Mouse (Mus musculus): Measurements from ENCODE around the gene Rps18. TPM values are rescaled to one million over a fixed set of nuclear protein-coding genes. Genes with fewer than 3 reads are reported as not detected.
A peak's percentile ranks its signal among the peaks of the same experiment; 100 is the strongest.

Rps18 gene
- polyA plus RNA-seq, 1 experiment from 2014 or later: 2,437 TPM

DNA sequence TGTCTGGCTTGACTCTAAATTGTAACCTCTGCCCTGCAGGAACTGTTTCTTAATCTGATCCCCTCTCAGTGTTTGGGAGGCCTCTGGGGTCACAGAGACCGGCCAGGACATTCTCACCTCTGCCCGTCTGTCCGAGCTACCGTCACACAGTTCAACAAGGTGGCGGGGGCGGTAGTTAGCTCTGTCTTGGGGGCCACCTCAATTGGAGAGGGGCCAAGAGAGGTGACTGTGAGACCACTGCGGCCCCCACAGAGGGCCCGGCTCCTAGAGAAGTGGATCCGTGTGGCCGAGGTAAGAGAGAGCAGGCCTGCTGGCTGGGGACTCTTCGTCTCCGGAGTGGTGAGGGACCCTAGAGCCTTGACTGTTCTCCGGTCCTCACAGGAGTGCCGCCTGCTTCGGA lies 22.8 kb downstream of the Rps18 start:
- 94% methylated on average over 15 of the region's 15 CpGs for WGBS
- H3K9me3 ChIP-seq (ENCODE audit: control insufficient read depth, low read length): no peaks in the 10 kb centered on the region
- H3K4me3 ChIP-seq (ENCODE audit: low read depth, low read length): no peak overlapping the region
- H3K27me3 ChIP-seq (replicated peaks; ENCODE audit: control insufficient read depth, insufficient read depth, low read length): no peaks in the 10 kb centered on the region
- peaks cover 32% of the 10 kb centered on the region for H3K36me3 ChIP-seq (ENCODE audit: control insufficient read depth, insufficient read depth, low read length)
- no peak overlapping the region for H3K4me2 ChIP-seq (ENCODE audit: low read length)
- DNase-seq (ENCODE audit: low spot score) (no peak), ATAC-seq (replicated peaks; ENCODE audit: low FRiP score, low TSS enrichment, low read depth) (no peak)
- no peak overlapping the region for H3K27ac ChIP-seq (ENCODE audit: low read depth)
- peaks cover 17% of the 10 kb centered on the region for H3K4me1 ChIP-seq (replicated peaks; ENCODE audit: control insufficient read depth, insufficient read depth, low read length)
- H3K9ac ChIP-seq (ENCODE audit: low read length): no peak overlapping the region

DNA sequence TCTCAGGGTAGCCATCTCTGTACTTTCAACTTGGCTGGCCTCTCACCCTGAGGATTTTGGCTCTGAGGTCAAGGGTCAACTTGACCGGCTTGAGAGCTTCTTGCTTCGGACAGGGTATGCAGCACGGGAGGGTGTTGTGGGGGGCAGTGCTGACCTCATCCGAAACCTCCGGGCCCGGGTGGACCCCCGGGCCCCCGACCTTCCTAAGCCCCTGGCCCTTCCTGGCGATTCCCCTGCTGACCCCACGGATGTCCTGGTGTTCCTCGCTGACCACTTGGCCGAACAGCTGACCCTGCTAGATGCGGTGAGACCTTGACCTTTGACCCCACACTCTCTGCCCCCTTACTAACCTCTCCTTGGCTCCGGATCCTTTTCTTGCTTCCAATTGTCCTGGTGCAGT lies 23.4 kb downstream of the Rps18 start:
- peaks cover 29% of the 10 kb centered on the region for H3K36me3 ChIP-seq (ENCODE audit: control insufficient read depth, insufficient read depth, low read length)
- no peak overlapping the region for H3K4me2 ChIP-seq (ENCODE audit: low read length)
- no peaks in the 10 kb centered on the region for H3K27me3 ChIP-seq (replicated peaks; ENCODE audit: control insufficient read depth, insufficient read depth, low read length)
- H3K27ac ChIP-seq (ENCODE audit: low read depth): no peak overlapping the region
- no peak for DNase-seq (ENCODE audit: low spot score)
- no peak overlapping the region for H3K4me3 ChIP-seq (ENCODE audit: low read depth, low read length)
- no peak overlapping the region for H3K9ac ChIP-seq (ENCODE audit: low read length)
- 87% methylated on average over 14 of the region's 14 CpGs for WGBS
- H3K4me1 ChIP-seq (replicated peaks; ENCODE audit: control insufficient read depth, insufficient read depth, low read length): peaks cover 17% of the 10 kb centered on the region
- ATAC-seq (replicated peaks; ENCODE audit: low FRiP score, low TSS enrichment, low read depth): no peak
- H3K9me3 ChIP-seq (ENCODE audit: control insufficient read depth, low read length): no peaks in the 10 kb centered on the region

DNA sequence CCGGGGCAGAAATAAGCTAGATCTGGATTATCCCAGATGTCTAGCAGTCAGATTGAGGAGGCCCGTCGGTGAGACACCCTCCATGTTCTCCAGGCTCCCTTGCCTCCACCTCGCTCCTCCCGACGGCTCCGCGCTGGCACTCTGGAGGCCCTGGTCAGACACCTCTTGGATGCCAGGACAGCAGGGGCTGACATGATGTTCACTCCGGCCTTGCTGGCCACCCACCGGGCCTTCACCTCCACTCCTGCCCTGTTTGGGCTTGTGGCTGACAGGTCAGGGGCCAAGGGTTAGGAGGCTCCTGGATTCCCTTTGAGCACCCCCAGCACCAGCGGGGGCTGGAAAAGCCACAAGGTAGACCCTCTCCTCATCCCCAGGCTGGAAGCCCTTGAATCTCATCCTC lies 23.9 kb downstream of the Rps18 start:
- Histone ChIP-seq H3K36me3 (ENCODE audit: control insufficient read depth, insufficient read depth, low read length) (peaks cover 29% of the 10 kb centered on the region), H3K27me3 (replicated peaks; ENCODE audit: control insufficient read depth, insufficient read depth, low read length) (no peaks in the 10 kb centered on the region), H3K9me3 (ENCODE audit: control insufficient read depth, low read length) (no peaks in the 10 kb centered on the region), H3K4me1 (replicated peaks; ENCODE audit: control insufficient read depth, insufficient read depth, low read length) (peaks cover 17% of the 10 kb centered on the region), H3K9ac (ENCODE audit: low read length) (no peak overlapping the region), H3K4me2 (ENCODE audit: low read length) (no peak overlapping the region), H3K4me3 (ENCODE audit: low read depth, low read length) (no peak overlapping the region), H3K27ac (ENCODE audit: low read depth) (no peak overlapping the region)
- WGBS: 93% methylated on average over 11 of the region's 11 CpGs
- ATAC-seq (replicated peaks; ENCODE audit: low FRiP score, low TSS enrichment, low read depth) (no peak), DNase-seq (ENCODE audit: low spot score) (no peak)

DNA sequence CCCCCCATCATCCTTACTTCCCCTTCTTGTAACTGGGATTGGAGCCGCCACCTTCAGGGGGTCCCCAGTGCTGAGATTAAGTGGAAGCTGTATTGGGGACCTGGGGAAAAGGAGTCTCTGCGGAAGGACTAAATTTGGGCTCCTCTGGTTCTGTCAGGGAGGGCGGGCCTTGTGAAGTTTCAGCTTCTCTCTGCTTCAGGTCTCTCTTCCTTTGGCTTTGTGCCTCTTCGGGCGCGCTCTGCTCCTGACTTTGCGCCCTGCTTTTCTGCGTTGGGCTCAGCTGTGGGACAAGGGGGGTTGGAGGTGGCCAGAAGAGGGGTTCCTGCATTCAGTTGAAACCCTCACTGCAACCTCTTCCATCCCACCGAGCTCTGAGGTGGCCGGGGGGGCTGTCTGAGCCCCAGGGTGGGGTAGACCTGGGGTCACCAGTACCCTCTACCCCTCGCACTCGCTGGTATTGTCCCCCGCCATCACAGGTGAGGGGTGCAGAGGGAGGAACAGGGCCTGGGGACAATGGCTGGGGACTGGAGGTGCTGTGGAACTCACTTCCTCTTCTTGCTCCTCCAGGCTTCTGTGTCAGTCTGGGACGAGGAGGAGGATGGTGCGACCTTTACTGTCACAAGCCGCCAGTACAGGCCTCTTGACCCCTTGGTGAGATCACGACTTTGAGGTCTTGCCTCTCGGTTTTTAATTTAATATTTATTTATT lies 24.5 kb downstream of the Rps18 start:
- 34% methylated on average over 18 of the region's 18 CpGs for WGBS
- no peak overlapping the region for H3K27ac ChIP-seq (ENCODE audit: low read depth)
- ATAC-seq (replicated peaks; ENCODE audit: low FRiP score, low TSS enrichment, low read depth): no peak

GRCm38 (mm10) chr17:33930280-33931158 lies 25.3 kb downstream of the Rps18 start:
- Histone ChIP-seq H3K27ac (ENCODE audit: low read depth) (peak overlapping the region; percentile 89), H3K4me1 (replicated peaks; ENCODE audit: control insufficient read depth, insufficient read depth, low read length) (peaks cover 17% of the 10 kb centered on the region), H3K9me3 (ENCODE audit: control insufficient read depth, low read length) (no peaks in the 10 kb centered on the region), H3K36me3 (ENCODE audit: control insufficient read depth, insufficient read depth, low read length) (peaks cover 29% of the 10 kb centered on the region), H3K27me3 (replicated peaks; ENCODE audit: control insufficient read depth, insufficient read depth, low read length) (no peaks in the 10 kb centered on the region), H3K4me2 (ENCODE audit: low read length) (peak overlapping the region; percentile 98), H3K4me3 (ENCODE audit: low read depth, low read length) (peak overlapping the region; percentile 95), H3K9ac (ENCODE audit: low read length) (peak overlapping the region; percentile 55)
- under 1% methylated on average over 44 of the region's 45 CpGs for WGBS
- peak; percentile 13; the same call in 1 of the 2 replicates for ATAC-seq (replicated peaks; ENCODE audit: low FRiP score, low TSS enrichment, low read depth)
- peak; percentile 81 for DNase-seq (ENCODE audit: low spot score)

More for the DNA sequence above, 24.5 kb downstream of the Rps18 start:
- no peak for DNase-seq (ENCODE audit: low spot score)
- H3K27me3 ChIP-seq (replicated peaks; ENCODE audit: control insufficient read depth, insufficient read depth, low read length): no peaks in the 10 kb centered on the region
- H3K9ac ChIP-seq (ENCODE audit: low read length): peak overlapping the region; percentile 55
- peaks cover 17% of the 10 kb centered on the region for H3K4me1 ChIP-seq (replicated peaks; ENCODE audit: control insufficient read depth, insufficient read depth, low read length)
- no peaks in the 10 kb centered on the region for H3K9me3 ChIP-seq (ENCODE audit: control insufficient read depth, low read length)
- H3K4me3 ChIP-seq (ENCODE audit: low read depth, low read length): peak overlapping the region; percentile 95
- H3K36me3 ChIP-seq (ENCODE audit: control insufficient read depth, insufficient read depth, low read length): peaks cover 35% of the 10 kb centered on the region
- peak overlapping the region; percentile 98 for H3K4me2 ChIP-seq (ENCODE audit: low read length)

GRCm38 (mm10) chr17:33929371-33930279 lies 26.2 kb downstream of the Rps18 start, which contains the start of gene Rgl2:
Rgl2 (plus strand) TSS chr17:33929543.
- no peaks in the 10 kb centered on the region for H3K9me3 ChIP-seq (ENCODE audit: control insufficient read depth, low read length)
- H3K9ac ChIP-seq (ENCODE audit: low read length): peak within 1 kb of the TSS; percentile 55
- DNase-seq (ENCODE audit: low spot score) (peak; percentile 97), ATAC-seq (replicated peaks; ENCODE audit: low FRiP score, low TSS enrichment, low read depth) (peak; percentile 82)
- H3K4me1 ChIP-seq (replicated peaks; ENCODE audit: control insufficient read depth, insufficient read depth, low read length): peaks cover 17% of the 10 kb centered on the region
- no peaks in the 10 kb centered on the region for H3K27me3 ChIP-seq (replicated peaks; ENCODE audit: control insufficient read depth, insufficient read depth, low read length)
- H3K36me3 ChIP-seq (ENCODE audit: control insufficient read depth, insufficient read depth, low read length): peaks cover 21% of the 10 kb centered on the region
- peak within 1 kb of the TSS; percentile 89 for H3K27ac ChIP-seq (ENCODE audit: low read depth)
- peak within 1 kb of the TSS; percentile 95 for H3K4me3 ChIP-seq (ENCODE audit: low read depth, low read length)
- WGBS: under 1% methylated on average over 73 of the region's 80 CpGs
- peak within 1 kb of the TSS; percentile 98 for H3K4me2 ChIP-seq (ENCODE audit: low read length)

GRCm38 (mm10) chr17:33928251-33928947 lies 27.4 kb downstream of the Rps18 start:
- Histone ChIP-seq H3K4me1 (replicated peaks; ENCODE audit: control insufficient read depth, insufficient read depth, low read length) (peaks cover 17% of the 10 kb centered on the region), H3K27ac (ENCODE audit: low read depth) (no peak overlapping the region), H3K27me3 (replicated peaks; ENCODE audit: control insufficient read depth, insufficient read depth, low read length) (no peaks in the 10 kb centered on the region), H3K36me3 (ENCODE audit: control insufficient read depth, insufficient read depth, low read length) (peaks cover 17% of the 10 kb centered on the region), H3K4me3 (ENCODE audit: low read depth, low read length) (peak overlapping the region; percentile 95), H3K9ac (ENCODE audit: low read length) (peak overlapping the region; percentile 55), H3K9me3 (ENCODE audit: control insufficient read depth, low read length) (no peaks in the 10 kb centered on the region), H3K4me2 (ENCODE audit: low read length) (peak overlapping the region; percentile 98)
- ATAC-seq (replicated peaks; ENCODE audit: low FRiP score, low TSS enrichment, low read depth): no peak
- 62% methylated on average over 21 of the region's 21 CpGs for WGBS
- no peak for DNase-seq (ENCODE audit: low spot score)

All from intestine, embryonic 14.5 days (tissue).